ENCODE assay signal across 11 mouse cellular contexts in the genomic region with DNA sequence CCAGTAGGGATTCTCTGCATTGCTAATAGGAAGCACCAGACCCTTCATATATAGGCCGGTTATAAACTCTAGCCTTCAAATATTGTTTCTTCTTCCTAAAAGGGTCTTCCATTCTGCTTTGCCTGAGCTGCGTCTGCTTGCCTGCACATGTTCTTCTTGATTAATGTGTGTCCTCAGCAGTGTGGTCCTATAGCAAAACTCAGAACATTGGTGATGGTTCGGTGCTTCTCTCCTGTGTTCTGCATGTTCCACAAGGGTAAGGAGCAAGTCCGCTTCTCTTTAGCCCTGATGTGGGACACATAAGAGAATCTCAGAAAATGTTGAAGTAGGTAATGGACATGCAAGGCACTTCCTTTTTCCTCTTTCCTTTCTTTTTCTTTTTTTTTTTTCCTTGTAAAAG. TPM values are rescaled to one million over a fixed set of nuclear protein-coding genes. Genes with fewer than 3 reads are reported as not detected.
A peak's percentile ranks its signal among the peaks of the same experiment; 100 is the strongest.
DNase-seq lines count a peak whose midpoint lies in the region; ATAC-seq lines count a peak whose summit lies in the region.
"Had no signal": no experiment of that assay in that cellular context is flagged by ENCODE, and none has a peak within 500 bp of the region (broad histone marks: within the 10 kb centered on the region; RNA-seq: fewer than 3 reads in every experiment).

No protein-coding gene starts in this region.

- H3K4me2 ChIP-seq in heart, embryonic 12.5 days = no peak overlapping the region
- H3K4me2 ChIP-seq in liver, embryonic 13.5 days = peak overlapping the region; percentile 43; the same call in 1 of the 2 replicates
- H3K4me2 ChIP-seq: hindbrain, embryonic 14.5 days had no signal

- no peak for ATAC-seq in heart, embryonic 12.5 days (ENCODE audit: insufficient number of reproducible peaks, low FRiP score)
- no peak for ATAC-seq in liver, embryonic 13.5 days (ENCODE audit: low read depth)
- ATAC-seq in erythroid progenitor cell, adult 5-6 weeks (replicated peaks; ENCODE audit: low FRiP score, poor library complexity, severe bottlenecking) = no peak
- ATAC-seq in inflammation-experienced regulatory T-cells, adult 6 months = no peak

- H3K9ac ChIP-seq in heart, embryonic 12.5 days = no peak overlapping the region
- no peak overlapping the region for H3K9ac ChIP-seq in liver, embryonic 13.5 days
- H3K9ac ChIP-seq: hindbrain, embryonic 14.5 days had no signal

- peak overlapping the region; percentile 74; the same call in 1 of the 2 replicates for H3K27ac ChIP-seq in heart, embryonic 12.5 days (ENCODE audit: poor library complexity, severe bottlenecking)
- peak overlapping the region; percentile 26; the same call in 1 of the 2 replicates for H3K27ac ChIP-seq in liver, embryonic 13.5 days
- H3K27ac ChIP-seq: hindbrain, embryonic 14.5 days had no signal

- no peaks in the 10 kb centered on the region for H3K36me3 ChIP-seq in heart, embryonic 12.5 days
- no peaks in the 10 kb centered on the region for H3K36me3 ChIP-seq in liver, embryonic 13.5 days

- WGBS in heart, embryonic 12.5 days = 84% methylated on average over 4 of the region's 4 CpGs
- 53% methylated on average over 4 of the region's 4 CpGs for WGBS in liver, embryonic 13.5 days (ENCODE audit: insufficient replicate concordance)

- no peaks in the 10 kb centered on the region for H3K27me3 ChIP-seq in heart, embryonic 12.5 days (replicated peaks)
- no peaks in the 10 kb centered on the region for H3K27me3 ChIP-seq in liver, embryonic 13.5 days

- no peaks in the 10 kb centered on the region for H3K9me3 ChIP-seq in heart, embryonic 12.5 days (replicated peaks)
- H3K9me3 ChIP-seq in liver, embryonic 13.5 days (replicated peaks) = no peaks in the 10 kb centered on the region

- H3K4me3 ChIP-seq in heart, embryonic 12.5 days = no peak overlapping the region
- H3K4me3 ChIP-seq in liver, embryonic 13.5 days (replicated peaks) = no peak overlapping the region

- intact Hi-C loops in left cerebral cortex, postnatal 14 days (cut with DNase I) = no loop called here

- H3K4me1 ChIP-seq in heart, embryonic 12.5 days (replicated peaks) = peaks cover 21% of the 10 kb centered on the region
- H3K4me1 ChIP-seq in liver, embryonic 13.5 days (replicated peaks) = peaks cover 46% of the 10 kb centered on the region

- no peak for DNase-seq in heart, adult 8-10 months (ENCODE audit: low spot score)
- DNase-seq in thymus, postnatal 25 days = peak; percentile 42
- no peak for DNase-seq in thymus, postnatal 10 days (ENCODE audit: low spot score in 2 of 2)
- DNase-seq in liver, embryonic 13.5 days = no peak
- no peak for DNase-seq in left cerebral cortex, postnatal 14 days (ENCODE audit: low spot score in 2 of 2)
- DNase-seq: adrenal gland, postnatal 25 days; cerebellum, adult 18-20 months had no signal

RNA-seq across cellular contexts. Expression of a gene that starts 47.8 kb away (rescaled TPM):
- 3.3 and 3.9 TPM in 2 replicates for polyA plus RNA-seq in heart, embryonic 12.5 days (2016; fragmentation: Nextera tagmentation; extraction: Ambion mirVana)
- total RNA-seq in heart, adult 8-10 months (2022) = 1 to 10 TPM; 1.7 to 3.8 (median 2.3) TPM
- 0.71 and 0.80 TPM in 2 replicates for polyA plus RNA-seq in liver, embryonic 13.5 days (2015; fragmentation: Nextera tagmentation; extraction: Ambion mirVana)
- total RNA-seq in erythroid progenitor cell, adult 5-6 weeks (2015; ENCODE audit: low replicate concordance) = 21.3 and 42.3 TPM in 2 replicates
- total RNA-seq in erythroid progenitor cell, adult 5-6 weeks (2017; ENCODE audit: low replicate concordance) = 4.3 and 6.2 TPM in 2 replicates
- 10 to 100 TPM; 41.2 to 50.7 (median 46.5) TPM for polyA plus RNA-seq in inflammation-experienced regulatory T-cells, adult 6 months (2017; shearing (Covaris generic))
- total RNA-seq in left cerebral cortex, postnatal 14 days (2021) = 1 to 10 TPM; 3.4 to 4.1 TPM
